Mouse (Mus musculus): ENCODE data around the gene Gm14862.

Gm14862 gene

DNA sequence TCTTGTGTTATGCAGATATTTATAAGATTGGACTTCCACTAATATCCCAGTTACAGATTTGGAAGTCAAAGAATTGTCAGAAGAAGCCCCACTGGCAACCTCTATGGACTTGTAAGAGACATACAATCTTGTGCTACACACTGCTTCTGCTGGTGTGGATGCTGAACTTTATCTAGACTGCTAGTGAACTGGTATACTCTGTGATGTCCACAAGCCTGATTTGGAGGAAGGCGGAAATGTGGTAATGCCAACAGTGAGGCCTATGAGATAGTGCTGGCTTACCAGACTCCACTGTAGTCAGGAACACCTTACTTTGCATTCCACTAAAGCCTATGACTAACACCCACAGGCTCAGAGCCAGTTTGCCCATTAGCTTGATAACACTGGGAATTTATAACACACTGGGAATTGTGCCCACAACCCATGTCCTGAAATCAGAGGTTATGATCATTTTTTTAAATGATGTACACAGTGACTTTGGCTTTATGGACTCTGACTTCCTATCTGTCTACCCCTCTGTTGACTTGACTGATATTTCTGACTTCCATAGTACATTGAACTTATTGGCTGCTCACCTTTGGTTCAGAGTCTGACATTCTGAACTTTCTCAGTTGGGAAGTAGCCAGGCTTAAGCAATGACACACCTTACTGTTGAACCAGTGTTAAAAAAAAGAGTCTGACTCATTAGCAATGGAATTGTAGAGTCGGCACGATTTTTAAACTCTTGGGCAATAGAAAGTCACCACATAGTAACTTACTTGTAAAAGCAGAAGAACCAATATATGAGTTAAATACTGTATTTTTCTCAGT lies 34.1 kb downstream of the Gm14862 start:
- no peak for DNase-seq

DNA sequence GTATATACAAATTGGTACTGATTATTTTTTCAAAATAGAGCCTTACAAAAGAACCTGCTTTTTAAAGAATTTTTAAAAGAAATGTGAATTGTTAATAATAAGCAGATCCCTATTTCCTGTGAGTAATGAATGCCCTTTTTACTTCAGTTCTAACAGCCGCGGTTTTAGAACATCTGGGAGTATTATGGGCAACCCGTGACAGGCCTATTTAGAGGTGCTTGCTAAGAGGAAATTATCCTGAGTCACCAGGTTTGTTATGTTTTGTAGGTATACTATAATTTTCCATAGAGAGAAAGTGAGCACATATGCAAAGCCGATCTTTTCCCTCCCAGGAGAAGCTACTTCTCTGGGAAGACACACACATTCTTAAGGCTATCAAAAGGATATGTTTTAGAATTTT lies 35.0 kb downstream of the Gm14862 start:
- no peak for DNase-seq

DNA sequence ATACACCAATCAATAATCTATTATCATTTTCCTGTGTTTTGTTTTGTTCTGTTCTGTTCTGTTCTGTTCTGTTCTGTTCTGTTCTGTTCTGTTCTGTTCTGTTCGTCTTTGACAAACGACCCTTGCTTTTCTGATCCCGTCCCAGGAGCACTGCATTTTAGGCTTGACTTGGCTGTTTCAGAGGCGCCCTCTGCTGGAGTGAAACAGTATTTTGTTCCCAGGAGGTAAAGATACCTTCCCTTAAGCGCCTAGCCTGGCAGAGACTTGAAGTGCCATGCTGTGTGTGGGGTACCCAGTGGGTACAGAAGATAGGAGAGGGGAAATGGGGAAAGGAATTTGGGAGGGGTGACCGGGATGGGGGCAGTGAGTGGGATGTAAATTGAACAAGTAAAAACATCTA lies 35.5 kb downstream of the Gm14862 start:
- peak; percentile 53 for DNase-seq

DNA sequence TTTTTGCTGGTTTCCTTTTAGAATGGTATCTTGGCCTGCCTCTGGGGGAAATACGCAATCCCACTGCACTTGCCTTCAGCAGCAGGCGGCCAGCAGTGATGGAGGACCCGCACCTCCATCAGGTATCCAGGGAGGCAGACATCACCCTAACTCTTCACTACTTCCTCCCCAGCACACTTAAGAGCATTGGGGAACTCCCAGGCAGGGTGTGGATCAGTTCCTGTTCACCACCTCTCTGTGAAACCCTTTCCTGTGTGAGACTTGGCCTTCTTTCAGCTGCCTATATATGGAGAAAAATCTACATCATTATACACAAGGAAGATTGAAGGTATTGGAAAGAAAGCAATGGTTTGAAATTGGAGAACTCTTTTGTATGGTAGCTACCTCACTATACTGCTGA lies 37.1 kb downstream of the Gm14862 start:
- DNase-seq, result no peak

DNA sequence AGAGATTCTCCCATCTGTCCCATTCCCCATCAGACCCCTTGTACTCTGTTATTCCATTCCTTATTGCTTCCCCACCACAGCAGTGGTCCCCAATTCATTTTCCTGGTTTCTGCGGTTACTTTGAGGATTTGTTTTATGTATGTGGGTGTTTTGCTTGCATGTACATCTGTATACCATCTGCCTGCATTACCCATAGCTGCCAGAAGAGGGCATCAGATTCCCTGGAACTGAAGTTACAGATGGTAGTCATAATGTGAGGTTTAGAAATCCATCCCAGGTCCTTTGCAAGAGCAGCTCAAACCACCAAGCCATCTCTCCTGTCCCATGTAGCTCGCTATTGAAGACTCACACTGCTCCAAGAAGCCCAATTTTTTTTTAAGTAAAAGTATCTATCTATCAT lies 40.5 kb downstream of the Gm14862 start:
- DNase-seq, result peak; percentile 4

DNA sequence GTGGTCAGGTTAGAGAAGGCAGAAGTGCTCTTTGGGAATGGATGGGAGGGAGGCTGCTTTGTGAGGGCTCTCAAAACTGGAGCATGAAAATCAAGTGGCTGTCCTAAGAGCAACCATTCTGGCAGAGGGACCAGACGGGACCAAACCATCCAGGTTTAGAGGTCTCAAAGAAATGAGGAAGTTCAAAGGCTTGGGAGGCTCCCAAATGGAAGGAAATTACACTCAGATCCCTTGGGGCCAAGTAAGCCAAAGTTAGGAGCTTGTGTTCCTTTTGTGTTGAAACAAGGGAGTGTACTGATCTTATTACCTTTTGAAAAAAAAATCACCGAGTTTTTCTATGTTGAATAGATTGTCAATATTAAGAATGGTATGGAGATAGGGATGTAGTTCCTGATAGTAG lies 51.6 kb downstream of the Gm14862 start:
- DNase-seq, result no peak

DNA sequence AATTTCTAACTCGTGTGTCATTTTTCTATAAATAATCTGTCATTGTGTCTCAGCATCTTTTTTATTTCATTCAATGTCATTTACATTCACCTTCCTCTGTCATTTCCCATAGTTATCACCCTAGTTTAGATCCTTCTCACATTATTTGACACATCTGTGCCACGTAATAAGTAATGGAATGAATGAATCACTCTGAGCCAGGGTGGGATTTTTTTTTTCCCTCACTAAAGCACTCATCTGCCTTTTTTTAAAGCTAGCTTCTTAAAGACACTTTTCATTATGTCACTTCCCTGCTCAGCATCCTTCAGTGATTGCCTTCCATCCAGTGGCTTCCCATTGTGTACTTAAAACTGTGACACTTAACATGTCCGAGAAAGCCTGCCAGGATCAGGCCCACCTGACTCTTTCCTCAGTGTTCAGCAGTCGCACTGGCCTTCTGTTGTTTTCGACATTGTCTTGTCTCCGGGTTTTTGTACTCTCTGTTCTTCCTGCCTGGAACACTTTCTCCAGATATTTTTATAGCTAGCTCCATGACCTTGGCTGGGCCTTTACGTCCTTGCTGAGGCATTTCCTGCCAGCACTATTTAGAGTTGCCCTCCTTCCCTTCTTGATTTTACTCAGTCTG lies 53.8 kb downstream of the Gm14862 start:
- no peak for DNase-seq

DNA sequence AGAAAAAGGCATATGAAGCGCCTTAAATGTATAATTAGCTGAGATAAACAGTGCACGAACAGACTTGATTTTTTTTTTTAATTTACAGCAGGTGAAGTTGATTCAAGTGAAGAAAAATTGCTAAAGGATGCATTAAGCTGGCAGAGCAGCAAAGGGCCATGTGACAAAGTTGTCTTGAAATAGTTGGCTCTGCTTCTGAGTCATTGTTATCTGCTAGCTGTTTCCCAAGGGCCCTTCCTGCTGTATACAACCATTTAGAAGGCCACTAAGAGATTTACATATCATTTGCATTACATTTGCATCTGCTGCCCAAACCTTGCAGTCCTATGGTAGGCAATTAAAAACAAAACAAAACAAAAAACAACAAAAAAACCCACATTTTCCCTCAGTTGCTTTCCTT lies 54.7 kb downstream of the Gm14862 start:
- DNase-seq, result no peak
